Mouse (Mus musculus): ENCODE results near the gene Zbtb20.

Zbtb20 gene

GRCm38 (mm10) chr16:43080923-43081702 lies 205.4 kb downstream of the Zbtb20 start:
- no peak for DNase-seq (ENCODE audit: low spot score)

GRCm38 (mm10) chr16:43081995-43082394 lies 206.3 kb downstream of the Zbtb20 start:
- no peak for DNase-seq (ENCODE audit: low spot score)

- no peak for DNase-seq (ENCODE audit: low spot score)
Measured at GRCm38 (mm10) chr16:43082801-43083200, 207.1 kb downstream of the Zbtb20 start.

GRCm38 (mm10) chr16:43090188-43090587 lies 214.5 kb downstream of the Zbtb20 start:
- DNase-seq (ENCODE audit: low spot score) = no peak

GRCm38 (mm10) chr16:43094161-43094560 lies 218.5 kb downstream of the Zbtb20 start:
- no peak for DNase-seq (ENCODE audit: low spot score)

- DNase-seq (ENCODE audit: low spot score) = no peak
Measured at GRCm38 (mm10) chr16:43094756-43095155, 219.1 kb downstream of the Zbtb20 start.

GRCm38 (mm10) chr16:43096040-43096439 lies 220.4 kb downstream of the Zbtb20 start:
- DNase-seq (ENCODE audit: low spot score) = no peak

GRCm38 (mm10) chr16:43098153-43098552 lies 222.5 kb downstream of the Zbtb20 start:
- no peak for DNase-seq (ENCODE audit: low spot score)

GRCm38 (mm10) chr16:43098666-43099065 lies 223.0 kb downstream of the Zbtb20 start:
- no peak for DNase-seq (ENCODE audit: low spot score)

- no peak for DNase-seq (ENCODE audit: low spot score)
Measured at GRCm38 (mm10) chr16:43111288-43111687, 235.6 kb downstream of the Zbtb20 start.

- DNase-seq (ENCODE audit: low spot score) = no peak
Measured at GRCm38 (mm10) chr16:43113968-43114367, 238.3 kb downstream of the Zbtb20 start.

- no peak for DNase-seq (ENCODE audit: low spot score)
Measured at GRCm38 (mm10) chr16:43129966-43130365, 254.3 kb downstream of the Zbtb20 start.

- DNase-seq (ENCODE audit: low spot score) = no peak
Measured at GRCm38 (mm10) chr16:43130583-43130982, 254.9 kb downstream of the Zbtb20 start.

- DNase-seq (ENCODE audit: low spot score) = no peak
Measured at GRCm38 (mm10) chr16:43131077-43131476, 255.4 kb downstream of the Zbtb20 start.

- no peak for DNase-seq (ENCODE audit: low spot score)
Measured at GRCm38 (mm10) chr16:43168506-43168905, 292.8 kb downstream of the Zbtb20 start.

GRCm38 (mm10) chr16:43169273-43169905 lies 293.7 kb downstream of the Zbtb20 start:
- no peak for DNase-seq (ENCODE audit: low spot score)

- no peak for DNase-seq (ENCODE audit: low spot score)
Measured at GRCm38 (mm10) chr16:43172139-43172538, 296.5 kb downstream of the Zbtb20 start.

- DNase-seq (ENCODE audit: low spot score) = no peak
Measured at GRCm38 (mm10) chr16:43172912-43173311, 297.2 kb downstream of the Zbtb20 start.

- no peak for DNase-seq (ENCODE audit: low spot score)
Measured at GRCm38 (mm10) chr16:43174815-43175214, 299.1 kb downstream of the Zbtb20 start.

GRCm38 (mm10) chr16:43181038-43181437 lies 305.4 kb downstream of the Zbtb20 start:
- no peak for DNase-seq (ENCODE audit: low spot score)

- no peak for DNase-seq (ENCODE audit: low spot score)
Measured at GRCm38 (mm10) chr16:43190390-43190789, 314.7 kb downstream of the Zbtb20 start.

- DNase-seq (ENCODE audit: low spot score) = no peak
Measured at GRCm38 (mm10) chr16:43191060-43191850, 315.6 kb downstream of the Zbtb20 start.

Data from c-Kit-positive CD71-positive TER-119-positive erythroid progenitor cells, embryonic 14.5 days (primary cell).